Mouse (Mus musculus) kidney, adult 11 months (tissue): ENCODE results near the gene Tmem213.
A peak's percentile ranks its signal among the peaks of the same experiment; 100 is the strongest.

Experiments used
- DNase-seq: peaks from one replicate; pipeline ENCODE4 v3.0.0; 2022

Tmem213 gene

GRCm38 (mm10) chr6:38157925-38158324 is 48.9 kb downstream of the Tmem213 start:
- no peak for DNase-seq

- no peak for DNase-seq
Measured at GRCm38 (mm10) chr6:38159576-38159975, 50.5 kb downstream of the Tmem213 start.

- peak; percentile 81 for DNase-seq
Measured at GRCm38 (mm10) chr6:38160102-38160501, 51.0 kb downstream of the Tmem213 start.

- no peak for DNase-seq
Measured at GRCm38 (mm10) chr6:38160556-38160955, 51.5 kb downstream of the Tmem213 start.

- no peak for DNase-seq
Measured at GRCm38 (mm10) chr6:38162825-38163504, 53.9 kb downstream of the Tmem213 start.

GRCm38 (mm10) chr6:38164705-38165104 is 55.6 kb downstream of the Tmem213 start:
- no peak for DNase-seq

- DNase-seq, result no peak
Measured at GRCm38 (mm10) chr6:38165385-38165784, 56.3 kb downstream of the Tmem213 start.
